Mouse (Mus musculus) MEL (cell line): ENCODE results near the gene Prkcq.
A peak's percentile ranks its signal among the peaks of the same experiment; 100 is the strongest.

ENCODE experiments used
- CTCF ChIP-seq, 3 experiments: IDR thresholded peaks in 2 of 3; conservative IDR thresholded peaks in 1 of 3; 2 replicates each; pipeline ENCODE4 v1.5.1; 2011 to 2012; ENCODE audit warnings: low read length in 3 of 3, low read depth in 2 of 3, mild to moderate bottlenecking in 2 of 3, improper control_type of control experiment in 1 of 3, inconsistent platforms in 1 of 3, mixed read lengths in 1 of 3, moderate library complexity in 1 of 3; ENCODE audit not compliant: control insufficient read depth in 1 of 3, insufficient read depth in 1 of 3, poor library complexity in 1 of 3, severe bottlenecking in 1 of 3
- ETS1 ChIP-seq: IDR thresholded peaks from 2 replicates; pipeline ENCODE4 v1.6.1; 2012; ENCODE audit warnings: low read depth, mild to moderate bottlenecking, inconsistent platforms, low read length, improper control_type of control experiment, moderate library complexity
- GATA1 ChIP-seq: IDR thresholded peaks from 2 replicates; pipeline ENCODE4 v1.6.1; 2011; ENCODE audit warnings: low read depth, low read length, improper control_type of control experiment
- HCFC1 ChIP-seq: IDR thresholded peaks from 2 replicates; pipeline ENCODE4 v1.6.1; 2012; ENCODE audit warnings: low read depth, mild to moderate bottlenecking, inconsistent platforms, low read length, improper control_type of control experiment, moderate library complexity
- ZKSCAN1 ChIP-seq: IDR thresholded peaks from 2 replicates; pipeline ENCODE4 v1.6.1; 2012; ENCODE audit warnings: low read depth, mild to moderate bottlenecking, inconsistent platforms, low read length, improper control_type of control experiment, moderate library complexity

DNA sequence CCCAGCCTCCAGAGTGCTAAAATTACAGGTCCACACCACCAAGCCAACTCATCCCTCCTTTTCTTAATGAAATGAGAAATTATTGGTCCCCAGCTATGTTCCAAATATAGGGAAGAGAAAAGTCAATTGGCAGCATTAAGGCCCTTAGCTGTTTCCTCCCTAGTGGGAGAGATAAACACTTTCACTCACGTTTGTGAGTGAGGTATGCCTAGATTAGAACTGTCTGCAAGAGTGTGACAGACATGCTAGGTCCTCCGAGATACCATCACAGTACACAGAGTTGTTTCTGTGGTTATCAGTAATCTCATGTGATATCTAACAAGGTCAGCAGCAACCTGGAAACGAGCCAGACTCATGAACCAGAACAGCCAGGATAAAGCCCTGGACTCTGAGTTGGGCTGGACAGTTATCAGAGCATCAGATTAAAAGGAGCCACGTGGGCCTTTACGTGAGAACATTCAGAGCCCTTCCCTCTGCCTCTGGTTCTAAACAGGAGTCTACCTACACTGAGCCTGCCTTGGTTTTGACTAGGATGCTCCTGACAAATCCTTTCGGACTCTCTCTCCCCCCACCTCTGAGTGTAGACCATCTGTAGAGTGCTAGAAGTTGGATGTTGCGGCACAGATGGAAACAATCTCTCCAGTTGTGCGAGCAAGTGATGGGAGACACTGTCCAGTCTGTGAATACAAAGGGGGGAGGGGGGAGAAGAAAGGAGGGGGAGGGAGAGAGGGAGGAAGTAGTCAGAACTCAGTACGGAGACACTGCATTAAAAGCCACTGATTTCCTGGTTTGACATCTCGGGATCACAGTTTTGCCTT is 157.7 kb downstream of the Prkcq start:
- TF ChIP-seq CTCF (IDR thresholded peaks at IDR 0.05 in 2 of 3, conservative IDR thresholded peaks at IDR 0.05 in 1 of 3; ENCODE audit: control insufficient read depth in 1 of 3, insufficient read depth in 1 of 3, low read depth in 2 of 3, low read length in 3 of 3, poor library complexity in 1 of 3, severe bottlenecking in 1 of 3) (no peak), GATA1 (peak; percentile 20; the same call in 1 of the 2 replicates), HCFC1 (no peak), ETS1 (no peak), ZKSCAN1 (no peak)
